Mouse (Mus musculus) stomach, postnatal 0 days (tissue): Measurements from ENCODE around the gene Cep170.

Experiments used
- CTCF ChIP-seq: IDR thresholded peaks from 2 replicates; pipeline ENCODE4 v1.5.1; 2016; ENCODE audit warnings: antibody characterized with exemption, low read depth, mild to moderate bottlenecking, moderate library complexity
- EP300 ChIP-seq: optimal IDR thresholded peaks from 2 replicates; pipeline ENCODE3; 2016; ENCODE audit warnings: antibody characterized with exemption

DNA sequence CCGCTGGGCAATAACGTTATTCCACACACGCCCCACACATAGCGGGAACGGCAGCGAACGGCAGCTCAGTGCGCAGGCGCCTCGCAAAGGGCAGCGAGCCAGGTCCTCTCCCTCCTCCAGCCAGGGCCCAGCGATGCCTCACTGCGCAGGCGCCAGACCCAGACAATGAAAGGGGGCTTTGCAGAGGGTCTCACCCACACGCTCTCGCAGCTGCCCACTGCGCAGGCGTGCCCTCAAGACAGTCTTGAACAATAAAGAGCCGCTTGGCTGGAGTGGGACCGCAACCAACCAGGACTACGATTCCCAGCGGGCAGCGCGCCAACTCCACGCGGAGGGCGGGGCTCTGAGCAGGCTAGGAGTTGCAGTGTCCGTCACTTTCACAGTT lies at the start of gene Cep170:
- no peak for TF ChIP-seq CTCF
- TF ChIP-seq EP300, result no peak
